Mouse (Mus musculus): ENCODE results near the gene Slc24a2.

Gene Slc24a2

GRCm38 (mm10) chr4:87140901-87141300 lies 89.4 kb downstream of the Slc24a2 start:
- in situ Hi-C loops (cut with MboI; ENCODE audit: low pct_unique_long_range_greater_than_20kb in 1 of 2, low sequenced_read_pairs in 2 of 2, unreplicated experiment in 1 of 2) = no loop called here

GRCm38 (mm10) chr4:87132525-87132924 lies 97.8 kb downstream of the Slc24a2 start:
- in situ Hi-C loops (cut with MboI; ENCODE audit: low pct_unique_long_range_greater_than_20kb in 1 of 2, low sequenced_read_pairs in 2 of 2, unreplicated experiment in 1 of 2) = no loop called here

GRCm38 (mm10) chr4:87126756-87127155 lies 103.5 kb downstream of the Slc24a2 start:
- in situ Hi-C loops (cut with MboI; ENCODE audit: low pct_unique_long_range_greater_than_20kb in 1 of 2, low sequenced_read_pairs in 2 of 2, unreplicated experiment in 1 of 2) = no loop called here

- in situ Hi-C loops (cut with MboI; ENCODE audit: low pct_unique_long_range_greater_than_20kb in 1 of 2, low sequenced_read_pairs in 2 of 2, unreplicated experiment in 1 of 2) = no loop called here
Measured at GRCm38 (mm10) chr4:87119758-87120157, 110.5 kb downstream of the Slc24a2 start.

- in situ Hi-C loops (cut with MboI; ENCODE audit: low pct_unique_long_range_greater_than_20kb in 1 of 2, low sequenced_read_pairs in 2 of 2, unreplicated experiment in 1 of 2) = no loop called here
Measured at GRCm38 (mm10) chr4:87115726-87116125, 114.6 kb downstream of the Slc24a2 start.

GRCm38 (mm10) chr4:87109331-87110059 lies 120.8 kb downstream of the Slc24a2 start:
- in situ Hi-C loops (cut with MboI; ENCODE audit: low pct_unique_long_range_greater_than_20kb in 1 of 2, low sequenced_read_pairs in 2 of 2, unreplicated experiment in 1 of 2) = no loop called here

GRCm38 (mm10) chr4:87100936-87101335 lies 129.3 kb downstream of the Slc24a2 start:
- in situ Hi-C loops (cut with MboI; ENCODE audit: low pct_unique_long_range_greater_than_20kb in 1 of 2, low sequenced_read_pairs in 2 of 2, unreplicated experiment in 1 of 2) = no loop called here

- in situ Hi-C loops (cut with MboI; ENCODE audit: low pct_unique_long_range_greater_than_20kb in 1 of 2, low sequenced_read_pairs in 2 of 2, unreplicated experiment in 1 of 2) = no loop called here
Measured at GRCm38 (mm10) chr4:87096186-87096585, 134.1 kb downstream of the Slc24a2 start.

- in situ Hi-C loops (cut with MboI; ENCODE audit: low pct_unique_long_range_greater_than_20kb in 1 of 2, low sequenced_read_pairs in 2 of 2, unreplicated experiment in 1 of 2) = no loop called here
Measured at GRCm38 (mm10) chr4:87093612-87094011, 136.7 kb downstream of the Slc24a2 start.

GRCm38 (mm10) chr4:87090841-87091240 lies 139.4 kb downstream of the Slc24a2 start:
- in situ Hi-C loops (cut with MboI; ENCODE audit: low pct_unique_long_range_greater_than_20kb in 1 of 2, low sequenced_read_pairs in 2 of 2, unreplicated experiment in 1 of 2) = no loop called here

- in situ Hi-C loops (cut with MboI; ENCODE audit: low pct_unique_long_range_greater_than_20kb in 1 of 2, low sequenced_read_pairs in 2 of 2, unreplicated experiment in 1 of 2) = no loop called here
Measured at GRCm38 (mm10) chr4:87088713-87089112, 141.6 kb downstream of the Slc24a2 start.

GRCm38 (mm10) chr4:87087597-87087996 lies 142.7 kb downstream of the Slc24a2 start:
- in situ Hi-C loops (cut with MboI; ENCODE audit: low pct_unique_long_range_greater_than_20kb in 1 of 2, low sequenced_read_pairs in 2 of 2, unreplicated experiment in 1 of 2) = no loop called here

GRCm38 (mm10) chr4:87086933-87087577 lies 143.2 kb downstream of the Slc24a2 start:
- in situ Hi-C loops (cut with MboI; ENCODE audit: low pct_unique_long_range_greater_than_20kb in 1 of 2, low sequenced_read_pairs in 2 of 2, unreplicated experiment in 1 of 2) = no loop called here

GRCm38 (mm10) chr4:87081321-87081720 lies 149.0 kb downstream of the Slc24a2 start:
- in situ Hi-C loops (cut with MboI; ENCODE audit: low pct_unique_long_range_greater_than_20kb in 1 of 2, low sequenced_read_pairs in 2 of 2, unreplicated experiment in 1 of 2) = no loop called here

GRCm38 (mm10) chr4:87079305-87079704 lies 151.0 kb downstream of the Slc24a2 start:
- in situ Hi-C loops (cut with MboI; ENCODE audit: low pct_unique_long_range_greater_than_20kb in 1 of 2, low sequenced_read_pairs in 2 of 2, unreplicated experiment in 1 of 2) = no loop called here

GRCm38 (mm10) chr4:87078726-87079125 lies 151.6 kb downstream of the Slc24a2 start:
- in situ Hi-C loops (cut with MboI; ENCODE audit: low pct_unique_long_range_greater_than_20kb in 1 of 2, low sequenced_read_pairs in 2 of 2, unreplicated experiment in 1 of 2) = no loop called here

GRCm38 (mm10) chr4:87075761-87076160 lies 154.5 kb downstream of the Slc24a2 start:
- in situ Hi-C loops (cut with MboI; ENCODE audit: low pct_unique_long_range_greater_than_20kb in 1 of 2, low sequenced_read_pairs in 2 of 2, unreplicated experiment in 1 of 2) = no loop called here

GRCm38 (mm10) chr4:87068121-87068520 lies 162.2 kb downstream of the Slc24a2 start:
- in situ Hi-C loops (cut with MboI; ENCODE audit: low pct_unique_long_range_greater_than_20kb in 1 of 2, low sequenced_read_pairs in 2 of 2, unreplicated experiment in 1 of 2) = no loop called here

- in situ Hi-C loops (cut with MboI; ENCODE audit: low pct_unique_long_range_greater_than_20kb in 1 of 2, low sequenced_read_pairs in 2 of 2, unreplicated experiment in 1 of 2) = no loop called here
Measured at GRCm38 (mm10) chr4:87065227-87065626, 165.1 kb downstream of the Slc24a2 start.

GRCm38 (mm10) chr4:87064561-87064960 lies 165.7 kb downstream of the Slc24a2 start:
- in situ Hi-C loops (cut with MboI; ENCODE audit: low pct_unique_long_range_greater_than_20kb in 1 of 2, low sequenced_read_pairs in 2 of 2, unreplicated experiment in 1 of 2) = no loop called here
